Mouse (Mus musculus): Measurements from ENCODE around the gene Hoxa9. TPM values are rescaled to one million over a fixed set of nuclear protein-coding genes. Genes with fewer than 3 reads are reported as not detected.

The Hoxa9 gene
- polyA plus RNA-seq, 1 experiment, result 0.52 TPM

DNA sequence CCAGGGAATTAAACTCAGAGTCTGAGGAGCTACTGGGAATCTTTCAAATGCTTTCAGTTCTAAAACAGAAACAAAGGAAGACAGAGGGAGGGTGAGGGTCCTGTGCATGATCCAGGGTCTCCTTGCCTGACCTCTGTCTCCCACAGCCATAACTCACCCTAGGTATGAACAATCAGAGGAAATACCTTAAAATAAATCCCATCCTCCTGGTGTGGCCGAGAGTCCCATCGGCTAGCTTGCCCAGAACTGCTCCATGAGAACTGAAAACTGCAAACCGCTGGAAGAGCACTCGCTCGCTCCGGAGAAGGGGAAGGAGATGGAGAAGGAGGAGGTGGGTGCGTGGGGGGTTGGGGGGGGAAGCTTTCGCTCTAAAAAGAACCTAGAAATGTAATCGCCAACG is 51.2 kb downstream of the Hoxa9 start:
- Histone ChIP-seq H3K36me3 (ENCODE audit: control insufficient read depth, insufficient read depth, low read length) (no peaks in the 10 kb centered on the region), H3K4me1 (ENCODE audit: control insufficient read depth, insufficient read depth, low read length) (peaks cover 9% of the 10 kb centered on the region), H3K27ac (ENCODE audit: control insufficient read depth, insufficient read depth, low read depth, low read length) (no peak overlapping the region), H3K27me3 (ENCODE audit: control insufficient read depth, insufficient read depth, low read length) (peaks cover 20% of the 10 kb centered on the region), H3K4me3 (ENCODE audit: control insufficient read depth, low read depth, low read length) (no peak overlapping the region)
- no peak for TF ChIP-seq CTCF (IDR thresholded peaks at IDR 0.05; ENCODE audit: control insufficient read depth, insufficient read depth, insufficient replicate concordance, low read depth, low read length)
- TF ChIP-seq POLR2A (IDR thresholded peaks at IDR 0.05; ENCODE audit: control insufficient read depth, low read depth, low read length), result no peak

DNA sequence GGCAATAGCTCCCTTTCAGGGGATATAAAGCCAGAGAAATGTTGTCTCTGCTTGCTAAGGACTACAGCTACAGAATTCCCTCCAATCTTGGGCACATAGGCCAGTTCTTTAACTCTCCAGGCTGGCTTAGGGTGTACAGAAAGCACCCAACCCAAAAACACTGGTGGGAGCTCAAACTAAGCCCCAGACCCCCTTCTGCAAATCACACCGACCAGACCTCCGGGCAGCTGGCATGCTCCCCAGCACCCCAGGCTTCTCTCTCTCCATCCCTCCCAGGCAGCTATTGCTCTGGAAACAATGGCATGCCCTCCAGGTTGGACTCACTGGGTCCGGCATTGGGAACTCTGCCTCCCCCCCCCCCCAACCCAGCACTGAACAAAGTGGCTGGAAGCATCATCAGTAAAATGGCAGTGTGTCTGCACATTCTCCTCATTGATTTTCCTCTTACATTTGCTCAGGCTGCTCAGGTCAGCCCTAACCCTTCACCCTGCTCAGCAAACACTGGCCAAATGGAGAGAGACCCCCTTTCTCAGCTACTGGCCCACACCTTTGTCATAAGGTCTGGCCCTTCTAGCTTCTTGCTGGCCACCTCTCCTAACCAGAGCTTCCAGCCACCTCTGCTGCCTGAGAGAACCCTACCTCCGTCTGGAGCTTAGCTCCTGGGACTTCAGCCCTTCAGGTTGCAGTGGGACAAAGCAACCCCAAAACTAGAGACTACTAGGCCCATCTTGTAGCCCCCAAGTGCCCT is 51.8 kb downstream of the Hoxa9 start:
- TF ChIP-seq POLR2A (IDR thresholded peaks at IDR 0.05; ENCODE audit: control insufficient read depth, low read depth, low read length), result no peak
- TF ChIP-seq CTCF (IDR thresholded peaks at IDR 0.05; ENCODE audit: control insufficient read depth, insufficient read depth, insufficient replicate concordance, low read depth, low read length), result no peak
- Histone ChIP-seq H3K4me3 (ENCODE audit: control insufficient read depth, low read depth, low read length) (no peak overlapping the region), H3K4me1 (ENCODE audit: control insufficient read depth, insufficient read depth, low read length) (peaks cover 9% of the 10 kb centered on the region), H3K27ac (ENCODE audit: control insufficient read depth, insufficient read depth, low read depth, low read length) (no peak overlapping the region), H3K36me3 (ENCODE audit: control insufficient read depth, insufficient read depth, low read length) (no peaks in the 10 kb centered on the region), H3K27me3 (ENCODE audit: control insufficient read depth, insufficient read depth, low read length) (peaks cover 20% of the 10 kb centered on the region)

DNA sequence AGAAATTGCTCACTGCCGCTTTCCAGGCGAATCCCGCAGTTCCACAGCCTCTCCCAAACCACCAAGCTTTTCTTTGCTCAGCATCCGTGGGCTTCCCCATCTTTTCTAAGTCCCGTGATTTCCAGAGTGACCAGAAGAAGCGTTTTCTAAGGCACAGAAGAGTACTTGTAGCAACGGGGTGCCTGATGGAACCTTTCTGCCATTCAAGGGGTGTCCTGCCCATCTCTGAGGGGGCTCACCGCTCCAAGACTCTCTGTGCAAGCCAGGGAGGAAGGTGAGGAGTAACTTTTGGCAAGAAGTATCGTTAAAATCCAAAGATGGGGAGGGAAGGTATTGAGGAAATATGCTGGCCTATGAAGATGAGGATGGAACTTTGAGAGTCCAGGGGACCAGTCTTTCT is 53.1 kb downstream of the Hoxa9 start:
- no peak for TF ChIP-seq CTCF (IDR thresholded peaks at IDR 0.05; ENCODE audit: control insufficient read depth, insufficient read depth, insufficient replicate concordance, low read depth, low read length)
- TF ChIP-seq POLR2A (IDR thresholded peaks at IDR 0.05; ENCODE audit: control insufficient read depth, low read depth, low read length), result no peak
- no peaks in the 10 kb centered on the region for H3K36me3 ChIP-seq (ENCODE audit: control insufficient read depth, insufficient read depth, low read length)
- peaks cover 11% of the 10 kb centered on the region for H3K4me1 ChIP-seq (ENCODE audit: control insufficient read depth, insufficient read depth, low read length)
- H3K4me3 ChIP-seq (ENCODE audit: control insufficient read depth, low read depth, low read length), result no peak overlapping the region
- H3K27ac ChIP-seq (ENCODE audit: control insufficient read depth, insufficient read depth, low read depth, low read length), result no peak overlapping the region
- peaks cover 20% of the 10 kb centered on the region for H3K27me3 ChIP-seq (ENCODE audit: control insufficient read depth, insufficient read depth, low read length)

DNA sequence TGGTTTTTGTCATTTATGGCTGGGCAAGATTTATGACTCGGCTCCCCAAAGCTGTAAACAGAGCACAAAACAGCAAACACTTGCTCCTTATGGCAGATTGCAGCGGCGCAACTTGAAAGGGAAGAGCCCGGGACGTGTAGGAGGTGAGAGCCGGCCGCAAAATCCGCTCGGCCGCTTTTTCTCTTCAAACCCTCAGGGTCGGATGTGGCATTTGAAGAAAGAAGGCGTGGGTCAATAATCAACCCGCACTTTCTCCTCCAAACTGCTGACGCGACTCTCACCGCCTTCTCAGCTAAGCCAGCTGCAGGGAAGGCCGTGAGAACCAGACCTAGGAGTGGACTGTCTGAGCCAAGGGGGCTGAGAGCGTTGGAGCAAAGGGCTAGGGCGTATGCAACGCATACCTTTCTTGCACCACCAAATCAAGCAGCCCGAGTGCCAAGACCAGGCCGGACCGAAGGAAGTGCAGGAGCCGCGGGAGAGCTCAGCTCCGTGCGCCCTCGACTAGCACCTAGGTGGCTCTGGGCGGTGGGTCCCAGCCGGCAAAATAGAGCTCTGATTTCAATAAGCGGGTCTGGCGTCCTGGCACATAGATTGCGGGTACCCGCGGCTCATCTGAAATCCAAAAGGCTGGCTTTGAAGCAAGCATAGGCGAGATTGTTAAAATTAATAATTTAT is 53.7 kb downstream of the Hoxa9 start, which contains the start of gene 5730596B20Rik:
TSS of gene 5730596B20Rik (plus strand) at position 438 of the 675 bp plus-strand sequence.
- peaks cover 22% of the 10 kb centered on the region for H3K27me3 ChIP-seq (ENCODE audit: control insufficient read depth, insufficient read depth, low read length)
- no peaks in the 10 kb centered on the region for H3K36me3 ChIP-seq (ENCODE audit: control insufficient read depth, insufficient read depth, low read length)
- no peak within 1 kb of the TSS for H3K4me3 ChIP-seq (ENCODE audit: control insufficient read depth, low read depth, low read length)
- TF ChIP-seq CTCF (IDR thresholded peaks at IDR 0.05; ENCODE audit: control insufficient read depth, insufficient read depth, insufficient replicate concordance, low read depth, low read length) (no peak), POLR2A (IDR thresholded peaks at IDR 0.05; ENCODE audit: control insufficient read depth, low read depth, low read length) (no peak)
- H3K4me1 ChIP-seq (ENCODE audit: control insufficient read depth, insufficient read depth, low read length), result peaks cover 17% of the 10 kb centered on the region
- H3K27ac ChIP-seq (ENCODE audit: control insufficient read depth, insufficient read depth, low read depth, low read length), result no peak within 1 kb of the TSS

DNA sequence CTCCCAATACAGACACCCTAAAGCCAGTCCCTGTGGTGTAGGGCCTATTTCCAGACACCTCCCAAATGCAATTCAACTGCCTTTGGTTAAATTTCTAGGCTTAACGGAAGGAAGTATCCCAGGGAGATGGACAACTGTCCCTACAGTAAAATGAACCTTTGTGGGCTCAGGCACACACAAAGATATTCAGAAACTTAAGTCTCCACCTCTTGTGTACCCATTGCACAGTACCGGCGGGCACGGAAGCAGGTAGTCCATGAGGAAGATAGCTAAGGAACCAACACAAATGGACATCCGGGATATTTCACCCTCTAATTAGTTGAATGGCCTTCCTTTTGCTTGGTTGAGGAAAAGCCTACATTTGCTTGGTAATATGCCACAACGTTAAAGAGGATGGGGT is 54.5 kb downstream of the Hoxa9 start:
- peaks cover 18% of the 10 kb centered on the region for H3K4me1 ChIP-seq (ENCODE audit: control insufficient read depth, insufficient read depth, low read length)
- H3K36me3 ChIP-seq (ENCODE audit: control insufficient read depth, insufficient read depth, low read length), result no peaks in the 10 kb centered on the region
- H3K27ac ChIP-seq (ENCODE audit: control insufficient read depth, insufficient read depth, low read depth, low read length), result no peak overlapping the region
- peaks cover 22% of the 10 kb centered on the region for H3K27me3 ChIP-seq (ENCODE audit: control insufficient read depth, insufficient read depth, low read length)
- no peak overlapping the region for H3K4me3 ChIP-seq (ENCODE audit: control insufficient read depth, low read depth, low read length)
- TF ChIP-seq CTCF (IDR thresholded peaks at IDR 0.05; ENCODE audit: control insufficient read depth, insufficient read depth, insufficient replicate concordance, low read depth, low read length) (no peak), POLR2A (IDR thresholded peaks at IDR 0.05; ENCODE audit: control insufficient read depth, low read depth, low read length) (no peak)

DNA sequence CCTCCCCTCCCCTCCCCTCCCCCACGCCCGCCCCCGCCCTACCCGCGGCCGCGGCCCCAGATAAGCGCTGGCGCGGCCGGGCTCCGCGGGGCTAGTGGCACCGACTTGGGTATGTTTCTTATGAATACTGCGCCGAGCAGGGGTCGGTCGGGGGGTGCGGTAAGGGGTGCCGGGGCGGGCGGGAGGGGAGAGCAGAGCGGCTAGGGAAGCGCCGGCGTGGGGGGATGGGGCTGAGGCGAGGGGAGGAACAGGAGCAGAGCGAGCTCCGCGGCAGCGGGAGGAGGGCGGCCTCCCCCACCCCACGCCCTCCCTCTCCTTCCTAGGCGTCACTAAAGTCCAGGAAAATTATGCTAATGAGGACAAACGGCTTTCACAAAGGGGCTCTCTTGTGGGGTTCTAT is 55.0 kb downstream of the Hoxa9 start:
- peaks cover 22% of the 10 kb centered on the region for H3K27me3 ChIP-seq (ENCODE audit: control insufficient read depth, insufficient read depth, low read length)
- TF ChIP-seq POLR2A (IDR thresholded peaks at IDR 0.05; ENCODE audit: control insufficient read depth, low read depth, low read length) (no peak), CTCF (IDR thresholded peaks at IDR 0.05; ENCODE audit: control insufficient read depth, insufficient read depth, insufficient replicate concordance, low read depth, low read length) (no peak)
- H3K4me1 ChIP-seq (ENCODE audit: control insufficient read depth, insufficient read depth, low read length), result peaks cover 19% of the 10 kb centered on the region
- H3K36me3 ChIP-seq (ENCODE audit: control insufficient read depth, insufficient read depth, low read length), result no peaks in the 10 kb centered on the region
- no peak overlapping the region for H3K27ac ChIP-seq (ENCODE audit: control insufficient read depth, insufficient read depth, low read depth, low read length)
- H3K4me3 ChIP-seq (ENCODE audit: control insufficient read depth, low read depth, low read length), result no peak overlapping the region

DNA sequence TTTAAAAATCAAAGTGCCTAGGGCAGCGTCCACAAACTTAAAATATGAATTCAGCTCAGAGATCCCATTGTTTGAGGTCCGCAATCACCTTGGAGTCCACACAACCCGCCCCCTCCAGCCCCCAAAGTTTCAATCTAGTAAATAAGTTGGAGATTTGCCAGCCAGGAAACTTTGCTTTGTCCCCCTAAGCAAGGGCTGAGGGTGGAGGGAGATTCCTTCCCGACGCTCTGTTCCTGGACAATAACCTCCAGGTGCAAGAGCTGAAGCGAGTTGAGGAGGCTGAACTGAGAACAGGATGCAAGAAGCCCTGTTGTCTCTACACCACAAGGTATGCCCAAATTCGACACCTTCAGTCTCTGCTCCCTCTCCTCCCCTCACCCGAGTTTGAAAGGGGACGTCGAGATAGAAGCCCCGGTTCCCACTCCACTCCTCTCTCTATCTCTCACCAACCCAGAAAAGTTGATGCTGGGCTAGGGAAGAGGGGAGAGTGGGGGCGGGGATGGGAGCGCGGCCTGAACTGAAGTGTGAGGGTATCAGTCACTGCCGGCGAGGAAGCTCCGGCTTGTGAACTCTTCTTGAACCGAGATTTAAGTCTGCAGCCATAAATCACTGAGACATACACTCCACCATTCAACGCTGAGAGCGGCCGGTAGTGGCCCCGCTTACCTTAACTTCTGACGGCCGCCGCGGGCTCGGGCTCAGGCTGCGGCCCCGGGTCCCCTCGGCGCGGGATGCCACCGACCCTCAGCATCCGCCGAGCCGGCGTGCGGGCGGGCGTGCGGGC is 55.7 kb downstream of the Hoxa9 start:
- H3K4me1 ChIP-seq (ENCODE audit: control insufficient read depth, insufficient read depth, low read length), result peaks cover 22% of the 10 kb centered on the region
- H3K27ac ChIP-seq (ENCODE audit: control insufficient read depth, insufficient read depth, low read depth, low read length), result no peak overlapping the region
- H3K27me3 ChIP-seq (ENCODE audit: control insufficient read depth, insufficient read depth, low read length), result peaks cover 22% of the 10 kb centered on the region
- H3K36me3 ChIP-seq (ENCODE audit: control insufficient read depth, insufficient read depth, low read length), result no peaks in the 10 kb centered on the region
- peak overlapping the region; percentile 40 for H3K4me3 ChIP-seq (ENCODE audit: control insufficient read depth, low read depth, low read length)
- TF ChIP-seq POLR2A (IDR thresholded peaks at IDR 0.05; ENCODE audit: control insufficient read depth, low read depth, low read length) (no peak), CTCF (IDR thresholded peaks at IDR 0.05; ENCODE audit: control insufficient read depth, insufficient read depth, insufficient replicate concordance, low read depth, low read length) (no peak)

All from testis, adult 2 months (tissue).